Mouse (Mus musculus): ENCODE measurements around the gene Bicd2. TPM values are rescaled to one million over a fixed set of nuclear protein-coding genes. Genes with fewer than 3 reads are reported as not detected.
A peak's percentile ranks its signal among the peaks of the same experiment; 100 is the strongest.

Bicd2 gene
- total RNA-seq, 2 experiments from 2014 or later: 34.8 to 44.6 TPM

DNA sequence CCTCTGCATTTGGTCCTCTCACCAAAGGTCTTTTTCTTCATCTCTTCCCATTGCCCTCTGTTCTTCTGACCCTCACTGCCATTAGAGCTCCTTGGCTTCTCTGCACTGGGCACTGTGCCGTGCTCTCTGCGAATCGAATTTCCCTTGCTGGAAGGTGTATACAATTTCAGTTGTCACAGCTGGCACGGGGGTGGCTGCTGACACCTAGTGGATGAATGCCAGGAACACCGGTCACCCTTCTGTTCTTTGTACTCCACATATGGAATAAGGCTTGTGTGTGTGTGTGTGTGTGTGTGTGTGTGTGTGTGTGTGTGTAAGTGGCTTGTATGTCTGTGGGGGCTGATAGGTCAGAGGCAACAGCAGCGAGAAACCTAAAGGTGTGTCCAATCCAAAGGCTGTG is 58.8 kb downstream of the Bicd2 start:
- peak in 1 of 2 experiments; percentile 34 for DNase-seq

DNA sequence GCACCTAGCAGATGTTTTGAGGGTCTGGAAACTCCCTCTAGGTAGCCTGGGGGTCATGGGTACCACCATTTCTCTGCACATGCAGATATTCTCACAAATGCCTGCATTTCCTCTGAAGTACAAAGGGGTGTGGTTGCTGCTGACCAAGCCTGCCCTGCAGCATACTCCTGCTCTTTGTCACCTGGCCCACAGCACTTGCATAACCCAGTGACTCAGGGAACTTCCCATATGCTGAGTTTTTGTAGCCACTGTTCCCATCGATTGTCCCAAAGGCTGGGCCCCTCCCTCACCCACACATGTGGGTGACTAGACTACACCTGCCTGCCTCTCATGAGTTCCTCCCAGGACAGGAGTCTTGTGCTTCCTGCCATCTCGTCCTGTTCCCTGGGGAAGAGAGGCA is 61.2 kb downstream of the Bicd2 start:
- DNase-seq: no peak

DNA sequence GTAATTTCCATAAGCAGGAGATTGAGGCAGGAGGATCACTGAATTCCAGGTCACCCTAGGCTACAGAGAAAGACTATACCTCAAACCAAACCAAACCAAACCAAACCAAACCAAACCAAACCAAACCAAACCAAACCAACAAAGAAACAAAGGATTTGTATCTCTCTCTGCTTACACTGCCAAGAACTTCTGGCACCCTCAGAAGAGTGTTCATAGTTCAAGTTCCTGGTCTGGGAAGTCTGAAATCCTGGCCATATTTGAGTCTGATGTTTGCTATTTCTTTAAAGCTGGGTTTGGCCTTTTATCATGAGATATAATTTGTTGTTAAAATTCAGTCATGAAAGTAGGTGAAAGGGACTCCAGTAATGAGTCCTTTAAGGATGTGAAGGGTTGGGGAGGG is 66.4 kb downstream of the Bicd2 start:
- DNase-seq: no peak

DNA sequence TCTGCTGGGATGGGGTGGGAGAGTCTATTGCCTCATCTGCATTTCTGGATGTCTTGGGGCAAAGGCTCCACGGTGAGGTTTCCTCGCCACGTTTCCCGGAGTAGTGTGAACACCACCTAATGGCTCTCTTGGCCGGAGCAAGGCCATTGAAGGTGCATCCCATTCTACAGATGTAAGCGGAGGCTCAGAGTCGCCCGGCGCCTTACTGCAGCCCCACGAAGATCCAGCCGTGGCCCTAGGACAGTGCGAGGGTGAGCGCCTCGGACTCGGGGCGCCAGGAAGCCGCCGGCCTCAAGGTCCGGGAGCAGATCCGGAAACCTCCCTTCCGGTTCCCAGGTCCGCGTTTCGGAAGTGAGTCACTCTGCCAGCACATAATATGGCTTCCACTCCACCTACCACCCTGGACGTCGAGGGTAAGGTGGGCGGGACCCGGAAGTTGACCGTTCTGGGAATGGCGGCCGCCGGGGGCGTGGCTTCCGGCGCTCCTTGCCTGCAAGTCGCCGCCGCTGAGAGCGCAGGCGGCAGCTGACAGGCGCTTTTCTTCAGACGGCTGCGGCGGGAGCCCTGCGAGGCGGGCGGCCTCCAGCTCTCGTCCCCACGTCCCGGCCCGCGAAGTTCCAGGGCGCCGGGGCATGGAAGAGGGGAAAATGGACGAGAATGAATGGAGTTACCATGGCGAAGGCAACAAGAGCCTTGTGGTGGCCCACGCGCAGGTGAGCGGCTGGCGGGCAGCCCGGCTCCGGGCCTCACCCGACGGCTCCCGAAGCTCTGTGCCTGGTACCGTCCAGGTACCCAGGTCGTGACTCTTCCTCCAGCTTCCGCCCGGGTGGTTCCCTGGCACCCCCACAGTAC is 79.6 kb downstream of the Bicd2 start, which contains the start of gene Ippk:
TSS of gene Ippk (plus strand) at position 496 of the 852 bp plus-strand sequence.
- peak; percentile 99 for DNase-seq

DNA sequence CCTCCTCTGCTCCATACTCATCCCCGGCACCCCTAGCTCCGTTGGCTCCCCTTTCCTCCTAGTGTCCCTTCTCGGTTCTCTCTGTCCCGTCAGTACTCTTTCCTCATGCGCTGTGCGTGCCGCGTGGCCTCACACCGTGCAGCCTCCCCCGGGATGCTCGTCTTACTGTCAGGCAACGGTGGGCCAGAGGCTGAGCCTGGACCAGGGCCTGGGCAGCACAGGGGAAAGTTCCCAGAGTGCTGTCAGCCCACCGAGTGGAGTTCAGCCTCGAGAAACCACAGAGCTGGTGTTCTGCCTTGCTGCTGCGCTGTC is 80.2 kb downstream of the Bicd2 start:
- peak in 1 of 2 experiments; percentile 48 for DNase-seq

DNA sequence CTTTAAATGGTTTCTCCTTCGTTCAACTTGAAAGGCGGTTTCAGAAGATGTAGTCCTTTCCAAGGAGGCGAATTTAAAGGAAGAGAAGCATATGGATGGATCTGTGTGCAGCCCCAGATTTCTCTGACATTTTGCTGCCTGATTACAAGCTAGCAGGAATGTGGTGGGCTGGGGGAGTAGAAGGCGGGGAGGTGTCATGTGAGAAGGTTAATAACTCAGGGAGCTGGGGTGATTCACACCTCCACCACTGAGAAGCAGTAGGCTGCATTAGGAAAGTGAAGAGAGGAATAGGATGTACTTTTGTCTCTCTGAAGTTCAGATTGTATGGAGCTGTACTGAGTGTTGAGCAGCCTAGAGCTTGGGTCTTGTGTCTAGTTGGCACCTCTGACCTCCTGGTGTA is 80.6 kb downstream of the Bicd2 start:
- no peak for DNase-seq

- peak; percentile 63 to 66 for DNase-seq
These were observed 85.4 kb downstream of the Bicd2 start for GRCm38 (mm10) chr13:49426736-49427135.

DNA sequence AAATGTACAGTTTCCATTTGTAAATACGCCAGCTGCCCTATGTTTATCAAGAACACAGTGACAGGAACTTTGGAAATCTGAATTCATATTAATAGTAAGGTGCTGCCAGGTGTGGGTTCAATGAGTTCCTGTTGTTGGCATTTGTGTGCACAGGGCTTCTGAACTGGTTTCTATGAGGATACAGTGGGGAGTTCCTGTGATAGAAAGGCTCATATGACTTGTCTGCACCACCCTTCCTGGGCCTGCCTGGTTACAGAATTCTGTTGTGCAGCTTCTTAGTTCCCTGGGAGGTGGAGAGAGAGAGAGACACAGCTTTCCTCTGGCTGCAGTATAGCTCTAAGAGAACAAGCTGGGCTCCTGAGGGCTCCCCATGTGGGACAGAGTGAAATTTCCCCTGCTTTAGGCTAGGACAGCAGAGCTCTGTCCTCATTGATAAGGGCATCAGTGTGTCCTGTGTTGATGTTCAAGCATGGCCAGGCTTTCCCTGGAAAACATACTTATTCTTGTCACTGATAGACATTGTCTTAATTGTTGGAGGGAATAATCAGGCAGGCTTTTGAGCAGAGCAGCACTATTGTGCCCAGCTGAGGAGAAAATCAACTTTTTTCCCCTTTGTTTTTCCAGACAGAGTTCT is 86.8 kb downstream of the Bicd2 start:
- DNase-seq: no peak

- DNase-seq: no peak
These were observed 89.1 kb downstream of the Bicd2 start for GRCm38 (mm10) chr13:49430529-49430928.

GRCm38 (mm10) chr13:49433268-49434029 is 92.1 kb downstream of the Bicd2 start:
- DNase-seq: no peak

GRCm38 (mm10) chr13:49435745-49436144 is 94.4 kb downstream of the Bicd2 start:
- no peak for DNase-seq

DNA sequence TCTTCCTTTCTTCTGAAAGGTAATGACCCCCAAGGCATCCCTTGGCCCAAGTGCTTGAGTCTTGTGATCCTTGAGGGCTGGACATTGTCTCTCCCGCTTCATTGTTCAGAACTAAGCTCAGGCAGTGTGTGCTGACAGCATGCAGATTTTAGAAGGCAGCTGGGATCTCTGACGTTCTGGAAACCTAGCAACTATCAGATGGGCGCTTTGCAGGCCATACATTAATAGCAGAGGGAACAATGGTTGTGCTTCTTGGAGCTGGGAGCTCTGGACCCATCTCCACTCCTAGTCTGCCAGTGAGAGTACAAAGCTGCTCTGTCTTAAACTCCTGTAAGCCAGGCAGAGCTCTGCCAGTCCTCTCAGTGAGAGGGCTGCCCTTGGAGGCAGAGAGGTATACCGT is 94.8 kb downstream of the Bicd2 start:
- no peak for DNase-seq

Other genes starting within 250 kb of the Bicd2 start
- gene Wnk2, start 193.6 kb upstream of the Bicd2 start, total RNA-seq (2021): 1 to 10 TPM; 2.0 TPM
- 10 to 100 TPM; 51.1 to 61.4 TPM for gene Ninj1, start 154.1 kb upstream of the Bicd2 start, total RNA-seq (2021)
- gene Card19, start 125.5 kb upstream of the Bicd2 start, total RNA-seq (2021): 10 to 100 TPM; 70.5 to 73.8 TPM
- gene Susd3, start 92.9 kb upstream of the Bicd2 start, total RNA-seq (2021): 10 to 100 TPM in 1 of 2 experiments, 1 to 10 TPM in 1; 1.2 to 36.5 TPM
- gene Fgd3, start 21.3 kb upstream of the Bicd2 start, total RNA-seq (2021): 1 to 10 TPM; 2.7 to 5.3 TPM
- gene Ippk, start 79.7 kb downstream of the Bicd2 start, total RNA-seq (2021): 10 to 100 TPM; 33.1 to 49.4 TPM
- 1 to 10 TPM; 1.5 to 1.7 TPM for gene Tes3-ps, start 151.7 kb downstream of the Bicd2 start, total RNA-seq (2021)
- 1 to 10 TPM; 6.7 to 6.9 TPM for gene Ecm2, start 163.2 kb downstream of the Bicd2 start, total RNA-seq (2021)
- 10 to 100 TPM in 1 of 2 experiments, 1 to 10 TPM in 1; 4.9 to 10.6 TPM for gene Aspn, start 202.9 kb downstream of the Bicd2 start, total RNA-seq (2021)
- 1 to 10 TPM; 4.1 to 4.4 TPM for gene Omd, start 240.9 kb downstream of the Bicd2 start, total RNA-seq (2021)